9 mouse cellular contexts compared by ENCODE assay signal in genomic region chr8:70330741-70331364, GRCm38 (mm10). TPM values are rescaled to one million over a fixed set of nuclear protein-coding genes. Genes with fewer than 3 reads are reported as not detected.
DNase-seq lines count a peak whose midpoint lies in the region; ATAC-seq lines count a peak whose summit lies in the region.
"Had no signal": no experiment of that assay in that cellular context is flagged by ENCODE, and none has a peak within 500 bp of the region (broad histone marks: within the 10 kb centered on the region; RNA-seq: fewer than 3 reads in every experiment).

No protein-coding gene starts in this region.

- DNase-seq in layer of hippocampus, adult 11-12 months (ENCODE audit: low spot score) = peak; percentile 71
- no peak for DNase-seq in layer of hippocampus, adult 9-10 months (ENCODE audit: low spot score)
- DNase-seq in cerebellum, adult 9-11 months = peak; percentile 61
- DNase-seq in frontal cortex, adult 2 months (ENCODE audit: extremely low spot score in 1 of 2, low spot score in 1 of 2) = peak; percentile 61 to 71
- DNase-seq in layer of hippocampus, postnatal 10 days (ENCODE audit: low spot score in 2 of 2) = peak; percentile 81 to 86
- DNase-seq in spleen, postnatal 14 days (ENCODE audit: low spot score in 2 of 2) = no peak

- H3K4me1 ChIP-seq in stomach, embryonic 16.5 days (ENCODE audit: control insufficient read depth, insufficient read depth, low read length) = peaks cover 12% of the 10 kb centered on the region; the same call in 1 of the 2 replicates

- ATAC-seq in megakaryocyte progenitor cell, adult 5-6 weeks (replicated peaks; ENCODE audit: poor library complexity) = peak; percentile 45
- peak; percentile 56 for ATAC-seq in stomach, embryonic 16.5 days (ENCODE audit: insufficient read depth, low FRiP score)

- no peak overlapping the region for H3K4me3 ChIP-seq in stomach, embryonic 16.5 days (replicated peaks; ENCODE audit: low read length)

- H3K27ac ChIP-seq in stomach, embryonic 16.5 days (ENCODE audit: low read length) = no peak overlapping the region
- H3K27ac ChIP-seq: macrophage had no signal

- H3K9me3 ChIP-seq in stomach, embryonic 16.5 days (replicated peaks; ENCODE audit: control insufficient read depth, low read length) = no peaks in the 10 kb centered on the region

- H3K9ac ChIP-seq in stomach, embryonic 16.5 days (ENCODE audit: low read length) = peak overlapping the region; percentile 4; the same call in 1 of the 2 replicates

- H3K4me2 ChIP-seq in stomach, embryonic 16.5 days (ENCODE audit: low read depth, low read length) = 0 out of 2 replicates have a peak overlapping the region, but pooled peaks have one; percentile 0

- WGBS in stomach, embryonic 16.5 days = 43% methylated on average over 53 of the region's 53 CpGs

- no peaks in the 10 kb centered on the region for H3K27me3 ChIP-seq in stomach, embryonic 16.5 days (ENCODE audit: control insufficient read depth, insufficient read depth, low read length)

- H3K36me3 ChIP-seq in stomach, embryonic 16.5 days (ENCODE audit: control insufficient read depth, insufficient read depth, low read length) = peaks cover 29% of the 10 kb centered on the region

RNA-seq across cellular contexts. Expression of gene Gdf1, which starts 1.2 kb away (rescaled TPM):
- polyA plus RNA-seq in frontal cortex, adult 2 months (2012; rRNA removed) = 34.8 and 63.7 TPM in 2 replicates
- total RNA-seq in layer of hippocampus, postnatal 10 days (2021) = 10 to 100 TPM; 13.2 to 23.5 TPM
- not detected in 2 replicates for total RNA-seq in megakaryocyte progenitor cell, adult 5-6 weeks (2015)
- total RNA-seq in megakaryocyte progenitor cell, adult 5-6 weeks (2017) = not detected in 2 replicates
- 1.4 and 2.1 TPM in 2 replicates for polyA plus RNA-seq in stomach, embryonic 16.5 days (2015; fragmentation: Nextera tagmentation; extraction: Ambion mirVana)
- polyA plus RNA-seq: macrophage had no signal

RNA-seq across cellular contexts. Expression of gene Cers1, which starts 15.3 kb away (rescaled TPM):
- 86.7 and 86.9 TPM in 2 replicates for polyA plus RNA-seq in frontal cortex, adult 2 months (2012; rRNA removed)
- 10 to 100 TPM; 94.6 to 99.0 TPM for total RNA-seq in layer of hippocampus, postnatal 10 days (2021)
- total RNA-seq in megakaryocyte progenitor cell, adult 5-6 weeks (2015) = not detected in 2 replicates
- not detected in 2 replicates for total RNA-seq in megakaryocyte progenitor cell, adult 5-6 weeks (2017)
- 3.8 and 4.1 TPM in 2 replicates for polyA plus RNA-seq in stomach, embryonic 16.5 days (2015; fragmentation: Nextera tagmentation; extraction: Ambion mirVana)
- polyA plus RNA-seq: macrophage had no signal

RNA-seq across cellular contexts. Expression of gene Upf1, which starts 22.2 kb away (rescaled TPM):
- polyA plus RNA-seq in frontal cortex, adult 2 months (2012; rRNA removed) = 29.5 and 30.8 TPM in 2 replicates
- total RNA-seq in layer of hippocampus, postnatal 10 days (2021) = 10 to 100 TPM; 50.8 to 51.0 TPM
- 13.9 and 15.3 TPM in 2 replicates for total RNA-seq in megakaryocyte progenitor cell, adult 5-6 weeks (2015)
- 32.3 and 32.5 TPM in 2 replicates for total RNA-seq in megakaryocyte progenitor cell, adult 5-6 weeks (2017)
- polyA plus RNA-seq in stomach, embryonic 16.5 days (2015; fragmentation: Nextera tagmentation; extraction: Ambion mirVana) = 7.4 and 8.2 TPM in 2 replicates

RNA-seq across cellular contexts. Expression of gene Cope, which starts 28.5 kb away (rescaled TPM):
- polyA plus RNA-seq in frontal cortex, adult 2 months (2012; rRNA removed) = 252 and 259 TPM in 2 replicates
- total RNA-seq in layer of hippocampus, postnatal 10 days (2021) = 100 to 1,000 TPM; 122 to 145 TPM
- 214 and 223 TPM in 2 replicates for total RNA-seq in megakaryocyte progenitor cell, adult 5-6 weeks (2015)
- 129 and 151 TPM in 2 replicates for total RNA-seq in megakaryocyte progenitor cell, adult 5-6 weeks (2017)
- polyA plus RNA-seq in stomach, embryonic 16.5 days (2015; fragmentation: Nextera tagmentation; extraction: Ambion mirVana) = 354 and 410 TPM in 2 replicates

RNA-seq across cellular contexts. Expression of gene Ddx49, which starts 28.6 kb away (rescaled TPM):
- polyA plus RNA-seq in frontal cortex, adult 2 months (2012; rRNA removed) = 48.6 and 51.7 TPM in 2 replicates
- total RNA-seq in layer of hippocampus, postnatal 10 days (2021) = 10 to 100 TPM; 49.0 to 53.0 TPM
- 42.7 and 44.7 TPM in 2 replicates for total RNA-seq in megakaryocyte progenitor cell, adult 5-6 weeks (2015)
- total RNA-seq in megakaryocyte progenitor cell, adult 5-6 weeks (2017) = 163 and 172 TPM in 2 replicates
- 48.8 and 50.4 TPM in 2 replicates for polyA plus RNA-seq in stomach, embryonic 16.5 days (2015; fragmentation: Nextera tagmentation; extraction: Ambion mirVana)

Comparison
In these comparisons a context has a peak if more than half of its experiments do, and no peak if none do; other contexts are left out.
1. DNase-seq: peak in layer of hippocampus, adult 11-12 months (single experiment), cerebellum, adult 9-11 months (single experiment), frontal cortex, adult 2 months (2 of 2) and layer of hippocampus, postnatal 10 days (2 of 2); none in layer of hippocampus, adult 9-10 months (single experiment) and spleen, postnatal 14 days (0 of 2).
2. RNA of gene Gdf1, which starts 1.2 kb away (total RNA-seq): 13.2 to 23.5 TPM in layer of hippocampus, postnatal 10 days; not detected in megakaryocyte progenitor cell, adult 5-6 weeks; every median in the first group is over 10 times any median in the second.
3. RNA of gene Cers1, which starts 15.3 kb away (total RNA-seq): 94.6 to 99.0 TPM in layer of hippocampus, postnatal 10 days; not detected in megakaryocyte progenitor cell, adult 5-6 weeks; every median in the first group is over 10 times any median in the second.